Mouse (Mus musculus) heart, adult 2 months (tissue): ENCODE measurements at regions not wholly inside any gene's neighbourhood (a gene's known extent, or its start where the extent isn't known, plus 50 kb on each side); places are given as distances from the start of the nearest gene placed in this dataset.
A peak's percentile ranks its signal among the peaks of the same experiment; 100 is the strongest.
"Not testable (repeated sequence)": the region's sequence is repeated elsewhere in the genome, so short reads cannot be mapped to it uniquely, and the experiment has no call there.

ENCODE experiments used
- DNase-seq, 2 experiments: peaks; one replicate each; pipeline ENCODE4 v3.0.0; 2021
- H3K27ac ChIP-seq: fragments of 200-600 bp; 2 replicates; pipeline ENCODE4 v1.8.1; 2022
- H3K27me3 ChIP-seq: fragments of 200-500 bp; 2 replicates; pipeline ENCODE4 v1.6.1; 2012; ENCODE audit warnings: mild to moderate bottlenecking, low read length, inconsistent platforms, mixed read lengths; ENCODE audit not compliant: control insufficient read depth, insufficient read depth
- H3K36me3 ChIP-seq: fragments of 200-500 bp; 2 replicates; pipeline ENCODE4 v1.6.1; 2012; ENCODE audit warnings: low read length, inconsistent platforms; ENCODE audit not compliant: control insufficient read depth, insufficient read depth
- H3K4me1 ChIP-seq: fragments of 200-500 bp; 2 replicates; pipeline ENCODE4 v1.6.1; 2011; ENCODE audit warnings: low read length; ENCODE audit not compliant: control insufficient read depth, insufficient read depth
- H3K4me3 ChIP-seq: fragments of 200-600 bp; 2 replicates; pipeline ENCODE4 v1.8.1; 2022
- H3K79me2 ChIP-seq: fragments of 200-500 bp; replicated peaks from 2 replicates; pipeline ENCODE4 v1.6.1; 2012; ENCODE audit warnings: mild to moderate bottlenecking, inconsistent platforms, low read length, moderate library complexity, mixed read lengths; ENCODE audit not compliant: control insufficient read depth, insufficient read depth
- H3K9ac ChIP-seq: fragments of 200-500 bp; 2 replicates; pipeline ENCODE4 v1.6.1; 2012; ENCODE audit warnings: low read depth, mild to moderate bottlenecking, control low read depth, inconsistent platforms, low read length, mixed read lengths
- CTCF ChIP-seq: fragments of 200-600 bp; IDR thresholded peaks from 2 replicates; pipeline ENCODE4 v1.8.1; 2022; ENCODE audit warnings: antibody characterized with exemption, mild to moderate bottlenecking, moderate library complexity
- EP300 ChIP-seq: fragments of 200-500 bp; IDR thresholded peaks from 2 replicates; pipeline ENCODE4 v1.6.1; 2011; ENCODE audit warnings: low read depth, low read length, control low read depth; ENCODE audit not compliant: insufficient read depth
- POLR2A ChIP-seq: fragments of 200-500 bp; IDR thresholded peaks from 2 replicates; pipeline ENCODE4 v1.6.1; 2011; ENCODE audit warnings: mild to moderate bottlenecking, low read depth, low read length, control low read depth; ENCODE audit not compliant: insufficient read depth
- WGBS: fragments of 180-500 bp; shearing (Covaris S2); methylation state at CpG from one replicate; pipeline ENCODE4 v1.1.7; 2018; 5-methylcytosine and 5-hydroxymethylcytosine counted together
- intact Hi-C: fragments of 180-260 bp; cut with DNase I; formaldehyde crosslinking; loops from one replicate; pipeline ENCODE4 v1.15.1; 2025

DNA sequence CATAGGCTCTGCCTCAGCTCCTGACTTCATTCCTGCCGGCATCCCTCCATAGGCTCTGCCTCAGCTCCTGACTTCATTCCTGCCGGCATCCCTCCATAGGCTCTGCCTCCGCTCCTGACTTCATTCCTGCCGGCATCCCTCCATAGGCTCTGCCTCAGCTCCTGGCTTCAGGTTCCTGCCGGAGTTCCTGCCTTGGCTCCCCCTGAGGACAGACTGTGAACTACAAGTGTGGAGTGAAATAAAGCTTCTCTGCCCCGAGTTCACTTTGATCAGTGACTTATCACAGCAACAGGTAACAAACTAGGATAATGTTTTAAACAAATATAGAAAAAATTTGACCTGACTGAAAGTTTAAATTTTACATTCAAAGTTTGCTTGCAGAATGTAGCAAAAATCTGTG is 348.5 kb downstream of the Abcc12 start:
- intact Hi-C loops, H3K36me3 ChIP-seq, H3K27me3 ChIP-seq, DNase-seq, H3K79me2 ChIP-seq, H3K4me1 ChIP-seq, H3K9ac ChIP-seq, H3K4me3 ChIP-seq, H3K27ac ChIP-seq: not testable (repeated sequence)
- TF ChIP-seq CTCF: 0 out of 2 replicates have a peak, but pooled peaks have one; percentile 18
- 75% methylated on average over 6 of the region's 6 CpGs for whole genome bisulfite sequencing

DNA sequence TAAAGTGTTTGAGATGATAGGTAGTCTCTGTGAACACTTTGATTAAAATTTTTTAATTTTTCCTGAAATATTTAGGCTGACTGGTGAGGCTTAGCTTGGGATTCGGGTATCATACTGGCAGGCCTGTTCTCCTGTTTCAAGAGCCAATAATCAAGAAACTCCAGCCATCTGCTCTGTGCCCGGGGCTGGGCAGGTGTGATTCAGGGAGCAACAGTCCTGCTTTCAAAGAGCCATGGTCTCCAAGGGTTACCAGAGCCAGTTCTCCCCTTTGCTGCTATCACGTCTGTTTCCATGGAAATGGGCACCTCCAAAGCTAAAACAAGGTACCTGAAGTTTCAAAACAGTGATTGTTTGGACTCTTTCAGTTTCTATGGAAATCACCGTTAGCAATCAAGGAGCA is 355.6 kb downstream of the Abcc12 start:
- TF ChIP-seq EP300 (no peak), POLR2A (no peak), CTCF (no peak)
- no peak overlapping the region for H3K4me3 ChIP-seq
- H3K27ac ChIP-seq: no peak overlapping the region
- H3K27me3 ChIP-seq: no peaks in the 10 kb centered on the region
- intact Hi-C loops: no loop called here
- DNase-seq: no peak
- H3K9ac ChIP-seq: no peak overlapping the region
- no peaks in the 10 kb centered on the region for H3K79me2 ChIP-seq
- H3K4me1 ChIP-seq: no peaks in the 10 kb centered on the region
- no peaks in the 10 kb centered on the region for H3K36me3 ChIP-seq
- 58% methylated on average over 4 of the region's 4 CpGs for WGBS

DNA sequence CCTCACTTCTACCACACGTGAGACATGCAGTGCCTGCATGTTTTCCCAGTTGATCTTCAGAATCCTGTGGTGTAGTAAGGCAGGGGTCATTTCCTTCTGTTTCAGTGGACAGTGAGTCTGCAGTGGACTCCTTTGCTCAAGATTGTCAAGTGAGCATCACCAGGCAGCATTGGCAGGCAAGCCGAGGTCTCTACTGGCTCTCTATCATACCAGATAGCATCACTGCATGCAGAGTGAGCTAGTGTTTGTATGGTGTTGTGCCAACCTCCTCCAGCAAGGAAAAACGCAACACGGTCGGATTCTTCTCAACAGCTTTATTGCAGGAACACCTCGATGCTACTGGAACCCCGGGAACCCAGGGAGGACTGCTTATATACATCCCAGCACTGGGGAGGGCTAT is 357.8 kb downstream of the Abcc12 start:
- Histone ChIP-seq H3K4me1 (no peaks in the 10 kb centered on the region), H3K9ac (no peak overlapping the region), H3K4me3 (no peak overlapping the region), H3K79me2 (no peaks in the 10 kb centered on the region), H3K27me3 (no peaks in the 10 kb centered on the region), H3K36me3 (no peaks in the 10 kb centered on the region), H3K27ac (no peak overlapping the region)
- 83% methylated on average over 7 of the region's 7 CpGs for WGBS
- TF ChIP-seq EP300: no peak
- intact Hi-C loops: no loop called here
- no peak for DNase-seq

- Histone ChIP-seq H3K4me3 (no peak overlapping the region), H3K79me2 (no peaks in the 10 kb centered on the region), H3K27ac (no peak overlapping the region), H3K9ac (no peak overlapping the region), H3K36me3 (no peaks in the 10 kb centered on the region), H3K27me3 (no peaks in the 10 kb centered on the region), H3K4me1 (no peaks in the 10 kb centered on the region)
- WGBS: 92% methylated on average over 4 of the region's 4 CpGs
- TF ChIP-seq EP300 (no peak), POLR2A (no peak), CTCF (no peak)
- DNase-seq: no peak
- intact Hi-C loops: no loop called here
Measured at GRCm38 (mm10) chr8:86222228-86222627, 358.3 kb downstream of the Abcc12 start.

DNA sequence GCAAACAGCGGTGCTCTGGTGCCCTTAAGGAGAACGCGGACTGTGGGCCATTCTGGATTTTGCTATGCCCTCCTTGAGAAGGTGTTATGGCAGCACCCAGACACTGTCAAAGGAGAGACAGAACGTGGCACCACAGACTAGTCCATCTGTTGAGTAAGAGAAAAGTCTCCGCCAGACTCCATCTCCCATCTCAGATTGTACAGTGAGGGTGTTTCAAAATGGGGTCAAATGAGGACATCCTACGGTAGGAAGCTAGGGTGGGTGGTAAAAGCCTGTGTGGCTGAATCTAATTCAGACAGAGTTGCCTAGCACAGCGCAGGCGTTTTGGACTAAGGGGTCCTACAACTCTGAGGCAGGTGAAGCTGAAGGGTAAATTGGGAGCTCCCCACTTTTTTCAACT is 366.1 kb downstream of the Abcc12 start:
- no peak for DNase-seq
- no peaks in the 10 kb centered on the region for H3K36me3 ChIP-seq
- WGBS: 90% methylated on average over 8 of the region's 8 CpGs
- no peak overlapping the region for H3K9ac ChIP-seq
- TF ChIP-seq CTCF: no peak
- no peak for TF ChIP-seq EP300
- TF ChIP-seq POLR2A: no peak
- no peak overlapping the region for H3K4me3 ChIP-seq
- no peaks in the 10 kb centered on the region for H3K79me2 ChIP-seq
- H3K27me3 ChIP-seq: no peaks in the 10 kb centered on the region
- intact Hi-C loops: no loop called here
- H3K27ac ChIP-seq: no peak overlapping the region
- H3K4me1 ChIP-seq: no peaks in the 10 kb centered on the region

DNA sequence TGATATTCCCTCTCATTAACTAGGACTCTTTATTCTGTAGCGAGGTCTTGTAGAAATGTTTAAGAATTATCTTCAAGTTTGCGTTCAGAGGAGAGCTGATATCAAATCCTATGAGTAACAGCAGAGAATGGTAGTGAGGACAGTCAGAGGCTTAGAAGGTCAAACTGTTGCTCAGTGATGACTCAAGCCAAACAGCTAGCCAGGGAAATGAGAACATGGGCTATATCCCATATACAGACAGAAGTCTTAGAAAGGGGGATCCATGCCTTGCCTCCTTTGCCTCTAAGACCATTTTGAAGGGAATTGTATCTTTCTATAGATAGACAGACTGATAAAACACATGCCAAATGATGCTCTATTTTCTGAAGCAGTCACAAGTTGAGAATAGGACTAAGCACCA is 368.0 kb downstream of the Abcc12 start:
- H3K4me3 ChIP-seq: no peak overlapping the region
- TF ChIP-seq CTCF (no peak), POLR2A (no peak), EP300 (no peak)
- no peak for DNase-seq
- H3K27ac ChIP-seq: no peak overlapping the region
- 79% methylated on average over 2 of the region's 2 CpGs for WGBS
- H3K79me2 ChIP-seq: no peaks in the 10 kb centered on the region
- H3K9ac ChIP-seq: no peak overlapping the region
- no peaks in the 10 kb centered on the region for H3K36me3 ChIP-seq
- intact Hi-C loops: no loop called here
- H3K27me3 ChIP-seq: no peaks in the 10 kb centered on the region
- H3K4me1 ChIP-seq: no peaks in the 10 kb centered on the region

GRCm38 (mm10) chr8:86208812-86209262 is 368.1 kb downstream of the Phkb start:
- Histone ChIP-seq H3K4me1 (no peaks in the 10 kb centered on the region; the same call in 1 of the 2 replicates), H3K27me3 (no peaks in the 10 kb centered on the region), H3K4me3 (no peak overlapping the region), H3K36me3 (no peaks in the 10 kb centered on the region), H3K9ac (no peak overlapping the region), H3K27ac (no peak overlapping the region), H3K79me2 (no peaks in the 10 kb centered on the region)
- WGBS: 37% methylated on average over 5 of the region's 5 CpGs
- no peak for DNase-seq
- TF ChIP-seq POLR2A (no peak), EP300 (no peak), CTCF (no peak)
- intact Hi-C loops: no loop called here
